Mouse (Mus musculus) heart, embryonic 14.5 days (tissue): ENCODE results near the gene Ermap. TPM values are rescaled to one million over a fixed set of nuclear protein-coding genes. Genes with fewer than 3 reads are reported as not detected.

Experiments
- ATAC-seq: fragments of 200-750 bp; cut with Nextera tagmentation; 2 replicates; pipeline ENCODE4 v1.8.0; 2017; ENCODE audit warnings: low read depth, moderate TSS enrichment; ENCODE audit not compliant: insufficient number of reproducible peaks, insufficient read depth, low FRiP score
- H3K27ac ChIP-seq, 2 experiments: fragments of 200-500 bp in 1 of 2; fragments of 300-500 bp in 1 of 2; sonication (generic) in 1 of 2; replicated peaks in 1 of 2; 2 replicates each; pipeline ENCODE4 v1.5.1; 2012 to 2014; ENCODE audit warnings: low read depth in 2 of 2, low read length in 2 of 2, control low read depth in 1 of 2, mild to moderate bottlenecking in 1 of 2, mixed read lengths in 1 of 2; ENCODE audit not compliant: control insufficient read depth in 1 of 2, insufficient read depth in 1 of 2
- H3K27me3 ChIP-seq: fragments of 300-500 bp; sonication (generic); 2 replicates; pipeline ENCODE4 v1.6.1; 2014; ENCODE audit warnings: mild to moderate bottlenecking, low read length, control low read depth; ENCODE audit not compliant: control insufficient read depth, insufficient read depth
- H3K36me3 ChIP-seq: fragments of 300-500 bp; sonication (generic); 2 replicates; pipeline ENCODE4 v1.6.1; 2014; ENCODE audit warnings: mild to moderate bottlenecking, control low read depth, low read length, mixed read lengths; ENCODE audit not compliant: control insufficient read depth, insufficient read depth
- H3K4me1 ChIP-seq, 2 experiments: fragments of 200-500 bp in 1 of 2; fragments of 300-500 bp in 1 of 2; sonication (generic) in 1 of 2; 2 replicates each; pipeline ENCODE4 v1.6.1; 2012 to 2014; ENCODE audit warnings: low read length in 2 of 2, control low read depth in 1 of 2, mixed read lengths in 1 of 2; ENCODE audit not compliant: control insufficient read depth in 2 of 2, insufficient read depth in 2 of 2
- H3K4me2 ChIP-seq: fragments of 300-500 bp; sonication (generic); 2 replicates; pipeline ENCODE4 v1.6.1; 2014; ENCODE audit warnings: mild to moderate bottlenecking, low read length
- H3K4me3 ChIP-seq, 2 experiments: fragments of 200-500 bp in 1 of 2; fragments of 300-500 bp in 1 of 2; sonication (generic) in 1 of 2; 2 replicates each; pipeline ENCODE4 v1.5.1; 2012 to 2014; ENCODE audit warnings: low read length in 2 of 2, mild to moderate bottlenecking in 2 of 2, control low read depth in 1 of 2, low read depth in 1 of 2, moderate library complexity in 1 of 2; ENCODE audit not compliant: control insufficient read depth in 1 of 2, insufficient read depth in 1 of 2
- H3K9ac ChIP-seq: fragments of 300-500 bp; sonication (generic); 2 replicates; pipeline ENCODE4 v1.6.1; 2014; ENCODE audit warnings: mild to moderate bottlenecking, low read length
- H3K9me3 ChIP-seq: fragments of 300-500 bp; sonication (generic); 2 replicates; pipeline ENCODE4 v1.6.1; 2016; ENCODE audit warnings: low read length, control low read depth; ENCODE audit not compliant: control insufficient read depth
- WGBS: fragments of 180-500 bp; shearing (Covaris S2); extraction: QIAGEN DNeasy Blood & Tissue Kit; methylation state at CpG from one replicate; pipeline ENCODE4 v1.1.7; 2014; 5-methylcytosine and 5-hydroxymethylcytosine counted together
- polyA plus RNA-seq: library from polyadenylated mRNA; unstranded; fragments of >200 nt; fragmentation: Nextera tagmentation; extraction: Ambion mirVana; gene quantifications from 2 replicates; pipeline ENCODE4 v1.2.1, GENCODE M21; 2014

The Ermap gene
- polyA plus RNA-seq, 1 experiment from 2014 or later = 0.88 TPM

DNA sequence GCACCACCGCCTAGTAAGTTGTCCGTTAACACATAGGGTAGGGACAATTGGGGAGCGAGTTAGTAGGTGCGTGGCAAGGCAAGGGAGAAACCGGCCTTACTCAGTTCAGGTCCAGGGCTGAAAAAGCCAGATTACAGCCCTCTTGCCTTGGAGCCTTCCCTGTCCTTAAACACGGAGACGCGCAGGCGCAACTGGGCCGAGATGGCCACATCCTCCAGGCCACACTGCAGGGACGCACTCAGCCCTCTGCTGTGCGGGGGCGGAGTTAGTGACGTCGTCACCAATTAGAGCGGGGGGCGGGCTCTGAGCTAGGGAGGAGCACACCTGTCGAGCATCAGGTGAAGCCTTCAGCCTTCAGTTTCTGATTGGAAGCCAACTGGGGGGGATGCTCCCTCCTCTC, 51.6 kb downstream of the Ermap start:
- no peak for ATAC-seq

DNA sequence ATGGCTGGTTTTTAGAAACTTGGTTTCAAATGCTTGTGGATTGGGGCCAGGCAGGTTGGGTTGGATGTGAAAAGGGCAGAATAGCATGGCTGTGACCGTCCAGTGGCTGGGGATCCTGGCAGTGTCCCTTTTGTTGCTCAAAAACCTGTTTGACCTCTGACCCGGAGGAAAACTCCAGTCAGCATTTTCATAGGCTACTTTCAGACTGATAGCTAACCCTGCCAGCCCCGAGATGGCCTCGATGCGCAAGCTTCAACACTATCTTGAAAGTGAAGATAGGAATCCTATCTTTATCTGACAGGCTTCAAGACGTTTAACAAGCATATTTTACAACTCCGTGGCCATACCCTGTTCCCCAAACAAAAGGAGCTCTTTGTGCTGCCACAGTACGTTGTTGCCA, 52.5 kb downstream of the Ermap start:
- Histone ChIP-seq H3K4me3 (no peak overlapping the region), H3K4me1 (peaks cover 7 to 19% of the 10 kb centered on the region in 2 experiments), H3K9me3 (no peaks in the 10 kb centered on the region), H3K27ac (no peak overlapping the region), H3K4me2 (no peak overlapping the region), H3K9ac (0 out of 2 replicates have a peak overlapping the region, but pooled peaks have one; percentile 8), H3K36me3 (peaks cover 60% of the 10 kb centered on the region), H3K27me3 (no peaks in the 10 kb centered on the region)
- ATAC-seq = no peak
- WGBS = 45% methylated on average over 8 of the region's 8 CpGs

More for the DNA sequence above, 51.6 kb downstream of the Ermap start:
- Histone ChIP-seq H3K9ac (peak overlapping the region; percentile 8; the same call in 1 of the 2 replicates), H3K4me3 (no peak overlapping the region), H3K4me1 (peaks cover 10 to 22% of the 10 kb centered on the region in 2 experiments), H3K27ac (peak overlapping the region; percentile 14 to 47; a peak in 2 of 4 replicates), H3K4me2 (peak overlapping the region; percentile 21; the same call in 1 of the 2 replicates), H3K9me3 (no peaks in the 10 kb centered on the region), H3K36me3 (peaks cover 52% of the 10 kb centered on the region), H3K27me3 (no peaks in the 10 kb centered on the region)
- 23% methylated on average over 17 of the region's 18 CpGs for WGBS

DNA sequence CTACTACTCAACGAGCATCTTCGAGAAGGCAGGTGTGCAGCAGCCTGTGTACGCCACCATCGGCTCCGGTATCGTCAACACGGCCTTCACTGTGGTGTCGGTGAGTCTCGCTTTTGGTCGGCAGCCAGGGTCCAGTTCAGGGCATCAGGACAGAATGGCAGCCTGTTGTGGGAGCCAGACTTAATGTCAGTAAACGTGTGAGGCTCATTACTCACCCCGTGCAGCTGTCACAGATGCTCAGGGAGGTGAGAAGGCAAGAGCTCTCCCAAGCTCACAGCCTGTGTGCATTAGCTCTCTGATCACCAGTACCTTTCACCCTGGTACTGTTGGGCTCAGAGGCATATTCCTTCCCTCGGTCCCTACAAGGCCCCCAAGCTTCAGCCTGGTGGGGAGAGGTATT, 56.0 kb downstream of the Ermap start:
- Histone ChIP-seq H3K27me3 (no peaks in the 10 kb centered on the region), H3K4me1 (peaks cover 2 to 20% of the 10 kb centered on the region in 2 experiments; a peak in 3 of 4 replicates), H3K9me3 (no peaks in the 10 kb centered on the region), H3K4me3 (no peak overlapping the region), H3K36me3 (peaks cover 95% of the 10 kb centered on the region), H3K4me2 (no peak overlapping the region), H3K9ac (no peak overlapping the region), H3K27ac (no peak overlapping the region)
- ATAC-seq = no peak
- 84% methylated on average over 13 of the region's 13 CpGs for WGBS

DNA sequence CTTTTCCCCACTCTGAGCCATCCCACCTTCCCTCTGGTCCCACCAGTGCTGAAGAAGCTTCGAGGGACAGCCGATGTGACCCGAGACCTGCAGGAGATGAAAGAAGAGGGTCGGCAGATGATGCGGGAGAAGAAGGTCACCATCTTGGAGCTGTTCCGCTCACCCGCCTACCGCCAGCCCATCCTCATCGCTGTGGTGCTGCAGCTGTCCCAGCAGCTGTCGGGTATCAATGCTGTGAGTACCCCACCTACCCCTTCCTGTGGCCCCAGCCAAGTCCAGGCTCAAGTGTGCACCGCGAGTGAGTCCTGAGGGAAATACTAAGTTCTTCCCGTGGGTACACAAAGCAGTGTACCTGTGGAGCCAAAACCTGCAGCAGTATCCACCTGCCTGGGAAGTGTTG, 56.5 kb downstream of the Ermap start:
- H3K4me2 ChIP-seq = no peak overlapping the region
- H3K4me1 ChIP-seq = peaks cover 6 to 22% of the 10 kb centered on the region in 2 experiments; a peak in 3 of 4 replicates
- no peak overlapping the region for H3K4me3 ChIP-seq
- no peak for ATAC-seq
- no peak overlapping the region for H3K9ac ChIP-seq
- peaks cover 94% of the 10 kb centered on the region for H3K36me3 ChIP-seq
- WGBS = 84% methylated on average over 13 of the region's 13 CpGs
- no peak overlapping the region for H3K27ac ChIP-seq
- H3K27me3 ChIP-seq = no peaks in the 10 kb centered on the region
- no peaks in the 10 kb centered on the region for H3K9me3 ChIP-seq

DNA sequence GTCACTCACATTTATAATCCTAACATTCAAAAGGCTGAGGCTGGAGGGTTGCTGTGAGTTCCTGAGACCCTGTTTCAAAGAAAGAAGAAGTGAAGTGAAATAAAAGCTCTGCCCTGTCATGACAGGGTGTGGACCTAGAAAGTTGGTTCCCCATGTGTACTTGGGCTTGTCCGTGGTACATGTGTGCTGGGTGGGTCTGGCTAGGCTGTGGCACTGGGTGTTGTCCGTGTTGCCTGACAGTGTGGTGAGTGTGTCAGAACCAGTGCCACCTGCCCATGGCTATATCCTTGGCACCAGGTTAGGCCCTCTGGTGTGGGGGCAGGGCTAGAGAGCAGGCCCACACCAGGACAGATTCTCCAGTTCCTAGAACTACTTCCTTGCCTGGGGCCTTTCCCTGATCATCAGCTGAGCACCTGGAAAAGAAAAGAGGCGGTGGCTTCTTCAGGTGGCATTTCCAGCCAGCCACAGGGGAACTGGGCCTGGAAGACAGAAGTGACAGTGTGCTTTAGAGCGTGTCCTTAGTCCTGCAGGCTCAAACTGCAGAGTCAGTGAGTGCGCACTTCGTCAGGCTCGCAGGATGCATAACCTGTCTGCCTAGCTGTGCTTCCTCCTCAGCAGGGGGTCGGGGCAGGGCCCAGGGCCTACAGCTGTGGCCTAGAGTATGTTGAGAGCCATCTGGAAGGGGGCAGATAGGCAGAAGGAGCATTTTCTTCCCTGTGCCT, 58.5 kb downstream of the Ermap start:
- Histone ChIP-seq H3K36me3 (peaks cover 88% of the 10 kb centered on the region), H3K4me3 (no peak overlapping the region), H3K27ac (no peak overlapping the region), H3K9ac (no peak overlapping the region), H3K9me3 (no peaks in the 10 kb centered on the region), H3K27me3 (no peaks in the 10 kb centered on the region), H3K4me2 (no peak overlapping the region), H3K4me1 (peaks cover 20 to 33% of the 10 kb centered on the region in 2 experiments; a peak in 3 of 4 replicates)
- ATAC-seq = no peak
- WGBS = 83% methylated on average over 8 of the region's 8 CpGs

DNA sequence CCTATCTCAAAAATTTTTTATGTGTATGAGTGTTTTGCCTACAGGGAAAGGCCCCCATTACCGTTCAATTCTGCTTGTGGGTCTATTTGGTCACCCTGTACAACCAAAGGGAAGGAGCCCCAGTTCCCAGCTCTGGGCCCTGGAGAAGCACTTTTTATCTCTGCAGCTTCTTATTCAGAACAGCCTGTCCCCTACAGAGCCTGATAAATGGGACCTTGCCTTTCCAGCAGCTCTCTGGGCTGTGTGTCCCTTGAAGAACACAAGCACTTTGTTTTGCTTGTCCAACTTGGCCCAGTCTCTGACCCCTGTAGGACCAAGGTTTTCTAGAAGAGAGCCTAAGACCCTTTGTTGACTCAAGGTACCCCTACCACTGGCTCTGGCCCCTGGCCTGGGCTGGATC, 60.7 kb downstream of the Ermap start:
- no peaks in the 10 kb centered on the region for H3K27me3 ChIP-seq
- H3K4me2 ChIP-seq = no peak overlapping the region
- no peak overlapping the region for H3K27ac ChIP-seq
- peaks cover 38 to 51% of the 10 kb centered on the region in 2 experiments for H3K4me1 ChIP-seq
- H3K4me3 ChIP-seq = no peak overlapping the region
- H3K36me3 ChIP-seq = peaks cover 86% of the 10 kb centered on the region
- no peaks in the 10 kb centered on the region for H3K9me3 ChIP-seq
- 74% methylated on average over 1 of the region's 1 CpGs for WGBS
- ATAC-seq = no peak
- H3K9ac ChIP-seq = peak overlapping the region; percentile 28; the same call in 1 of the 2 replicates

DNA sequence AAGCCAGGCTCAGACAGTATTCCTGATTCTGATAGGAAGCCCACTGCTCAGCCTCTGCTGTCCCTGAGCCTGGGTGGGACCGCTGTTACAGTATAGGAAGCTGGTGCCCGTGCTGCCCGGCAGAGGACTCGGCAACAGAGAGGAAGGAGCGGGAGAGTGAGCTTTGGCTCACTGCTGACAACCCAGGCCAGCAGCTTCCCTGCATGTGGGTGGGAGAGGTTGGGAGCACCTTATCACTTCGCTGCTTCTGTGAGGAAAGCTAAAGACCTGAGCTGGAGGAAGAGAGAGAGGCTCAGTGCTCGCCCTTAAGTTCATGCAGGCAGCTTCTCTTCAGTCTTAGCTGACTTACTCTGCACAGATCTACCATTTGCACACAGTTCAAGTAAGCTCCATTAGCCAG, 61.3 kb downstream of the Ermap start:
- peak overlapping the region; percentile 25 to 29; a peak in 1 of 4 replicates for H3K27ac ChIP-seq
- 35% methylated on average over 7 of the region's 7 CpGs for WGBS

More for the DNA sequence above, 61.3 kb downstream of the Ermap start:
- ATAC-seq = no peak
- H3K36me3 ChIP-seq = peaks cover 86% of the 10 kb centered on the region
- H3K4me3 ChIP-seq = no peak overlapping the region
- H3K9me3 ChIP-seq = no peaks in the 10 kb centered on the region
- no peaks in the 10 kb centered on the region for H3K27me3 ChIP-seq
- peaks cover 44 to 57% of the 10 kb centered on the region in 2 experiments for H3K4me1 ChIP-seq
- no peak overlapping the region for H3K4me2 ChIP-seq
- H3K9ac ChIP-seq = peak overlapping the region; percentile 10; the same call in 1 of the 2 replicates
